Mouse (Mus musculus): ENCODE measurements around the gene Ypel3. TPM values are rescaled to one million over a fixed set of nuclear protein-coding genes. Genes with fewer than 3 reads are reported as not detected.

The Ypel3 gene
- polyA plus RNA-seq, 1 experiment from 2014 or later: 104 TPM

DNA sequence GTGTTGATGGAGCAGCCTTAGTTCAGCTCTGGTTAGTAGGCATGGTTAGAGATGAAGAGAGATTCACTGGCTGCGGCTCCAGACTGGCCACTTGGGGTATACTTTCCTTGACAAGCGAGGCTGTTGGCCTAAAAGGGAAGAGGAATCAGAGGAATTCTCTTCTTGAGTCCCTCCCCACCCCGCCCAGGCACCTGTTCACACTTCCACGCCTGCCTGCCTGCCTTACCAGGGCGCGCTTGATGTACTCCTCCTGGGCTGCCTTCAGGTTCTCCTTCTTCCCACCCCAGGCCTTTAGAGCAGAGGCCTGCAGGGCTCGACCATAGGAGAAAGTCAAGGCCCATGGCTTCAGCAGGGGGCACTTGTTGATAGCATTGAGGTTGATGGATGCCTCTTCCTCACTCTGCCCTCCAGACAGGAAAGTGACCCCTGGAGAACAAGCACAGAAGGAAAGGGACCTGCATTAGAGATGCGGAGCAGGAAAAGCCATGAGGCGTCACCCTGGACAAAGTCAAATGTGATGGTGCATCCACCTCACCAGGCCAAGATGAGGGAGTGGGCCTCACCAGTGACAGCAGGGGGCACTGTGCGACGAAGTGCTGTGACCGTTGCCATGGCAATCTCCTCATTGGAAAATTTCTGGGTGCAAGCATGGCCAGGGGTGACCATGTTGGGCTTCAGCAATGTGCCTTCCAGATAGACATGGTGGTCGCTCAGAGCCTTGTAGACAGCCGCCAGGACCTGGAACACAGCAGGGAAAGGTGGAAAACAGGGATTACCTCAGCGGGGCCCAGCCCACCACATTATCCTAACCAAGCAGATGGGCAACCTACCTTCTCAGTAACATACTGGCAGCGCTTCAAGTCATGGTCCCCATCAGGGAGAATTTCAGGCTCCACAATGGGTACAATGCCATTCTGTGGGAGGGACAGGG is 18.9 kb downstream of the Ypel3 start:
- peaks cover 47% of the 10 kb centered on the region for H3K4me1 ChIP-seq
- peak overlapping the region; percentile 32; the same call in 1 of the 2 replicates for H3K9ac ChIP-seq
- ATAC-seq (ENCODE audit: insufficient number of reproducible peaks, insufficient read depth, low FRiP score, low TSS enrichment, low read depth): no peak
- no peak overlapping the region for H3K4me2 ChIP-seq
- H3K36me3 ChIP-seq: peaks cover 36% of the 10 kb centered on the region
- H3K9me3 ChIP-seq: no peaks in the 10 kb centered on the region
- WGBS: 85% methylated on average over 16 of the region's 16 CpGs
- no peaks in the 10 kb centered on the region for H3K27me3 ChIP-seq
- no peak overlapping the region for H3K27ac ChIP-seq
- 0 out of 2 replicates have a peak overlapping the region, but pooled peaks have one; percentile 4 for H3K4me3 ChIP-seq

DNA sequence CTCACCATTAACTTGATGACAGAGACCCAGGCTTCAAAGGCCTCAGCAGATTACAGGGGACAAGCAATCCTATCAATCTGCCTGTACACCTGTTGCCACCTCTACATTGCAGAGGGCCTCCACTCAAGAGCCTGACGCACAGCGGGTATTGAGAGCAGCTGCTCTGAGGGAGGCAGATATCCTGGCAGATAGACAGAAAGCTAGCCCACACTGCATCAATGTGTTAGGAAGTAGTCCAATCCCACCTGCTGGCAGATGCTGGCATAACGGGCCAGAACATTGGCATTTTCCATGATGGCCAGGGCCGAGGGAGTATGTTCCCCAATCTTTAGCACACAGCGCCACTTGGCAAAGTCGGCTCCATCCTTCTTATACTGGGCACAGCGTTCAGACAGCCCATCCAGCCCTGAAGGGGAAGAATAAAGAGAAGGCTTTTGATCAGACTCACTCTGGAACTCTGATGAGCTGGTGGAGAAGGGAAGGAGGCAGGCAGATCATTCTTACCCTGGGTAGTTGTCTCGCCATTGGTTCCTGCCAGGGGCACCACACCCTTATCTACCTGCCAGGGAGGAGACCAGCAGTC is 19.7 kb downstream of the Ypel3 start:
- Histone ChIP-seq H3K4me3 (peak overlapping the region; percentile 78), H3K4me2 (peak overlapping the region; percentile 89), H3K36me3 (peaks cover 33% of the 10 kb centered on the region), H3K4me1 (peaks cover 44% of the 10 kb centered on the region), H3K27ac (no peak overlapping the region), H3K9me3 (no peaks in the 10 kb centered on the region), H3K27me3 (no peaks in the 10 kb centered on the region), H3K9ac (peak overlapping the region; percentile 32; the same call in 1 of the 2 replicates)
- 79% methylated on average over 8 of the region's 8 CpGs for WGBS
- no peak for ATAC-seq (ENCODE audit: insufficient number of reproducible peaks, insufficient read depth, low FRiP score, low TSS enrichment, low read depth)

DNA sequence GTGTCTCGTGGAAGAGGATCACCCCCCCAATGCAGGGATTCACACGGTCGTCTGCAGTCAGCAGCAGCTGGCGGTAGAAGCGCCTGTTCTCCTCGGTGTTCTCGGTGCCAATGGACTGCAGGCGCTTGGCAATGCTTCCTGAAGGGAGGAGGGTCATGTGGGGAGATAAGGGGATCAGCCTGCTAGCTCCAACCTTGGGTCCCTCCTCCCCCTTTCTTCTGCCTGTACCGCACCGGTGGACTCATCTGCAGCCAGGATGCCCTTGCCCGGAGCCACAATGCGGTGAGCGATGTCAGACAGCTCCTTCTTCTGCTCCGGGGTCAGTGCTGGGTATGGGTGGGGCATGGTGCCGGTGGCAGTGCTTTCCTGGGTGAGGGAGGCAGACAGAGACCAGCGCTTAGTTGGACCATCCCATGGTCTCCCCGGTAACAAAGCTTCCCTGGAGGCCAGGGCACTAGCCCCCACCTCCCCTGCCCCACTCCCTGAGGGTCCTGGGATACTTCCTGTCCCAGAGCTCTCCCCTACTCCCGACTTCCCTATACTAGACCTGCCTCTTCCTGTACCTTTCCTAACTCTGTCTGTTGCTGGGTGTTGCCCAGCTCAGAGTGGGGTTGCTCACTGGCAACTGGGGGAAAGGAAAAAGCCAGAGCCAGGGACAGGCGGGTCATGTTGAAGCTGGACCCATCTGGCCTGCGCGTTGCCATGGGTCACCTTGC is 20.8 kb downstream of the Ypel3 start, which contains the start of gene Fam57b:
Fam57b (plus strand) TSS at position 258 of the 716 bp plus-strand sequence.
- Histone ChIP-seq H3K27ac (peak within 1 kb of the TSS; percentile 98), H3K4me3 (peak within 1 kb of the TSS; percentile 78), H3K36me3 (peaks cover 34% of the 10 kb centered on the region), H3K9ac (peak within 1 kb of the TSS; percentile 91), H3K27me3 (no peaks in the 10 kb centered on the region), H3K4me2 (peak within 1 kb of the TSS; percentile 89), H3K4me1 (peaks cover 44% of the 10 kb centered on the region), H3K9me3 (no peaks in the 10 kb centered on the region)
- no peak for ATAC-seq (ENCODE audit: insufficient number of reproducible peaks, insufficient read depth, low FRiP score, low TSS enrichment, low read depth)
- 29% methylated on average over 21 of the region's 21 CpGs for WGBS

DNA sequence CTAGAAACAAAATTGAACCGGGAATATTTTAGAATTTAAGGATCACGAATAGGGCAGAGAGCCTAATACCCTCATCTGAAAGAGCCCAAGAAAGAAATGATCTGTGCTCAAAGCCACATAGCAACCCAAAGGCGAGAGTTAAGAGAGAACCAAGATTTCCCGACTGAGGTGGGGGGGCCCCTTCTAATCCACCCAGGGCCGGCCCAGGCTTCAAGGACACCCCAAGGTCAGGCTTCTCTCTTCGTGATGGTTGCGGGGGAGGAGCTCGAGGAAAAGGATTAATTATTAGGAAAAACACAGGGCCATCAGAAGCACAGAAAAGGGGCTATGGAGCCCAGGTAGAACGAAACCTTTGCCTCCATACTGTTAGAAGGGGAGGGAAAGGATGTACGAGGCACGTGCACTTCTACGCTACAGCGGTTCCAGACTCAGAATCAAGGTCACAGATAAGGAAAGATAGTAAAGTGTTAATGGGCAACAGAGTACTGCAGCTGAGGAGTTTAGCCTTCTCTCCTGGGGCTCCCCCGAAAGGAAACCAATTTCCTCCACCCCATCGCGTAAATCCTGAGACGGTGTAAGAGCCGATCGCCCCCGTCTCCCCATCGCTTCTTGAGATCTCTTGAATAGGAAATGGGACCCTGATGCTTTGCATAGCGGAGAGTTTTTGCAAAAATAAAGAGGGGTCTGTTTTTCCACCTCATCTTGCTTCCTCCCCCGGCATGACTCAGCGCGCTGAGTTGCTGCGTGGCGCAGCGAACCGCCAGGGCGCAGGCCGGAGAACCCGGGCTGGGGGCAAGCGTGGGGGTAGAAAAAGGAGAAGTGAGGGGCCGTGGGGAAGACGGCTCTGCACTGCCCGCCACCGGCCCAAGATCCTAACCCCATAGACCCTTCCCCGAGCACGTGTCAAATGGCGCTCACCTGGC is 21.6 kb downstream of the Ypel3 start:
- H3K4me2 ChIP-seq: peak overlapping the region; percentile 89
- H3K4me1 ChIP-seq: peaks cover 36% of the 10 kb centered on the region
- ATAC-seq (ENCODE audit: insufficient number of reproducible peaks, insufficient read depth, low FRiP score, low TSS enrichment, low read depth): no peak
- peak overlapping the region; percentile 98 for H3K27ac ChIP-seq
- H3K9me3 ChIP-seq: no peaks in the 10 kb centered on the region
- H3K4me3 ChIP-seq: peak overlapping the region; percentile 78
- H3K36me3 ChIP-seq: peaks cover 37% of the 10 kb centered on the region
- H3K9ac ChIP-seq: peak overlapping the region; percentile 91
- WGBS: 2% methylated on average over 40 of the region's 40 CpGs
- no peaks in the 10 kb centered on the region for H3K27me3 ChIP-seq

DNA sequence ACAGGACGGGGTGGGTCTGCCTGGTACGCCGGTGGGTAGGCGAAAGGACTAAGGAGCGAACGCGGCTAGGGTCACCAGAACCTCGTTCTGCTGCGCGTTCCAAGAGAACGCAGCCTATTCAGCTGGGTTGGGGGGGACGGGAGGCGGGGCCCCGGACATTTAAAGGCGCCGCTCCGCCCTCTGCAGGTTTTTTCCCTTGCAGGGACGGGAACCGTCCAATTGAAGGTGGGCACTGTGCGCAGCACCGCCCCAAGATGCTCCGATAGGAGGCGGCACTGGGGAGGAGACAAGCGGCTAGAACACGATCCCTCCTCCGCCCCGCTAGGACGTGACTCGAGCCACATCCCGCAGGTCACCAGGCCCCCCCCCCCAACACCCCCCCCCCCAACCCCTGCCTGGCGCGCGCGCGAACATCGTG is 22.3 kb downstream of the Ypel3 start:
- Histone ChIP-seq H3K36me3 (peaks cover 44% of the 10 kb centered on the region), H3K4me2 (peak overlapping the region; percentile 89), H3K9me3 (no peaks in the 10 kb centered on the region), H3K4me3 (peak overlapping the region; percentile 78), H3K9ac (peak overlapping the region; percentile 91), H3K4me1 (peaks cover 36% of the 10 kb centered on the region), H3K27ac (peak overlapping the region; percentile 98), H3K27me3 (no peaks in the 10 kb centered on the region)
- ATAC-seq (ENCODE audit: insufficient number of reproducible peaks, insufficient read depth, low FRiP score, low TSS enrichment, low read depth): peak; percentile 96
- WGBS: under 1% methylated on average over 30 of the region's 36 CpGs

DNA sequence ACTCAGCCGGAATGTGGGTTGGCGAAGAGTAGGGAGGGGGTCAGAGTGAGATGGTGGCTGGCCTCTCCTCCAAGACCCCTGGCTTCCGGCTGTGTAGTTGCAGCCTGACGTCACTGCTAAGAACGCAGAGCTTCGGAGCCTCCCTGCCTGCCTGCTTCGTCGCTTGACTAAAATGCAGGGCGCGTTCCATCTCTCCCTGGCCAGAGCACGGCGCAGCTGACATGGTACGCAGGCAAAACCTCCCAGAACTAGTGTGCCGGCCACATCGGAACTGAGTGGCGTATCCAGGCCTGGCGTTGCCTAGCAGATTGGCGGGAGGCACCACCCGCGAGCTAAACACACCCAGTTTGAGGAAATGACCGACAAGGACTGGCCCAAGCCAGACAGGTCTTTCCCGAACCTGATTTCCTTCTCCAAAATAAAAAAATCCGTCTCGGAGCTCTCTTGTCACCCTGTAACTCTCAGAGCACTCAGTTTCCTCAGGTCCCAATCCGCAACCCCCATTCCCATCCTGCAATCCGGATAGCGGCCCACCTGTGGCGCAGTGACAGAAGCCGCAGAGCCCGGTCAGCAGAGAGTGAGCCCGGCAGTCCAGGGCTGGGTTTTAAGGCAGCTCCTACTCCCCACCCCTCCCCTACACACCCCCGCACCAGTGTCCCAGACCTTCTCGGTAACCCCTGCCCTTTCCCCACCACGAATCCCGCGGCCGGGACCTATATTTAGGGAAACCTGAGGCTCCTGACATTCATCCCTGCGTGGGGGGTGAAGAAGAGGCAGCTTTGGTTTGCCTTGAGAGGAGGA is 22.9 kb downstream of the Ypel3 start:
- ATAC-seq (ENCODE audit: insufficient number of reproducible peaks, insufficient read depth, low FRiP score, low TSS enrichment, low read depth): peak; percentile 86
- no peaks in the 10 kb centered on the region for H3K9me3 ChIP-seq
- H3K4me1 ChIP-seq: peaks cover 36% of the 10 kb centered on the region
- peak overlapping the region; percentile 98 for H3K27ac ChIP-seq
- H3K9ac ChIP-seq: peak overlapping the region; percentile 81
- no peaks in the 10 kb centered on the region for H3K27me3 ChIP-seq
- WGBS: under 1% methylated on average over 38 of the region's 38 CpGs
- H3K4me2 ChIP-seq: peak overlapping the region; percentile 89
- peaks cover 42% of the 10 kb centered on the region for H3K36me3 ChIP-seq
- peak overlapping the region; percentile 78 for H3K4me3 ChIP-seq

DNA sequence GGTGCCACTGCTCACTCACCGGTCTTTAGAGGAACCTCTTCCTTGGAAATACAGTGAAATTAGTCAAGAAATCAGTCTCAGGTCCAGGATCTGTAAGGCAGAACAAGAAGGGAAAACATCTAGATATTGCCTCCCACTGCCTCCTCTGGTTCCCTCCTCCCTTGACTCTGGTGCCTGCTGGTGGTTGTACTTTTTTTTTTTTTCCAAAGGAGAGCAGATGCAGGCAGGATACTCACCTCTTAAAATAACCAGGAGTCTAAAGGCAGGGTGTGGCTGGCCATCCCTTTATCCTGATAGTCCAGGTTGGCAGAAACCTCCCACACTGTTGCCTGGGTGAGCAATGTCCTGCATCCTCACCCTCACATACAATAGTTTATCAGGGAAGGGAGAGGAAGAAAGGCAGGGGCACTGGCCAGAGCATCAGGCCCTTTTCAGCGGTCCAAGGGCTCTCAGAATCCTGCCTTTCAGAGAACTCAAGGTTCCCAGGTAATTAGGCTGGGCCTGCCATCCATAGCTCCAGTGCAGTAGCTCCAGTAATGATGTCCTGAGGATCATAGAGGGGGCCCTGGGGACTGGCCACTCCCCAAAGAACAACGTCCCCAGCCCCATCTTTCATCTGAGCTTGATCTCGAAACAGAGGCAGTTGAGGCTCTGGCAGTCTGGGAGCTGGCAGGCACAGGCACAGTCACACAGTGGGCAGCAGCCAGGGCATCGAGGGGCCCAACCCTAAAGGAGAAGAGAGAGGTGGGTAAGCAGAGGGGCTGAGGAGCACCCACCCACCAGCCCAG is 23.7 kb downstream of the Ypel3 start:
- H3K36me3 ChIP-seq: peaks cover 38% of the 10 kb centered on the region
- H3K4me2 ChIP-seq: peak overlapping the region; percentile 89
- no peaks in the 10 kb centered on the region for H3K27me3 ChIP-seq
- H3K9ac ChIP-seq: peak overlapping the region; percentile 81
- H3K4me3 ChIP-seq: peak overlapping the region; percentile 78
- H3K27ac ChIP-seq: peak overlapping the region; percentile 98
- H3K4me1 ChIP-seq: peaks cover 36% of the 10 kb centered on the region
- ATAC-seq (ENCODE audit: insufficient number of reproducible peaks, insufficient read depth, low FRiP score, low TSS enrichment, low read depth): no peak
- H3K9me3 ChIP-seq: no peaks in the 10 kb centered on the region
- 58% methylated on average over 5 of the region's 5 CpGs for WGBS

DNA sequence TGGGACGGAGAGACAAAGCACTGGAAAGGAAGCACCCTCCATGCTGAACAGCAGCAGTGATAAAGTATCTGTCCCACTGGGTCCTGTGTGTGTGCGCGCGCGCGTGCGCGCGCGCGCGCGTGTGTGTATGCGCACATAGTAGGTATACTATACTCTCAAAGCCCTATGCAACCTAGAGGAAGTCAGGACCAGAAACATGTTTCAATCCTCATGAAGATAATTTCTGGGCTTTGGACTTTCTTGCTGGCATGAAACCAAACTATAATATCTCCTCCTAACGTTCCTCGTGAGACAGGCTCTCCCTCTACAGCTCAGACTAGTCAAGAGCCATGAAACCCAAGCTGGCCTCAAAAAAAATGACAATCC is 24.3 kb downstream of the Ypel3 start:
- Histone ChIP-seq H3K27me3 (no peaks in the 10 kb centered on the region), H3K36me3 (peaks cover 35% of the 10 kb centered on the region), H3K9ac (peak overlapping the region; percentile 81; the same call in 1 of the 2 replicates), H3K4me2 (no peak overlapping the region), H3K4me3 (no peak overlapping the region), H3K27ac (no peak overlapping the region), H3K9me3 (no peaks in the 10 kb centered on the region), H3K4me1 (peaks cover 36% of the 10 kb centered on the region)
- ATAC-seq (ENCODE audit: insufficient number of reproducible peaks, insufficient read depth, low FRiP score, low TSS enrichment, low read depth): no peak
- WGBS: 95% methylated on average over 16 of the region's 16 CpGs

DNA sequence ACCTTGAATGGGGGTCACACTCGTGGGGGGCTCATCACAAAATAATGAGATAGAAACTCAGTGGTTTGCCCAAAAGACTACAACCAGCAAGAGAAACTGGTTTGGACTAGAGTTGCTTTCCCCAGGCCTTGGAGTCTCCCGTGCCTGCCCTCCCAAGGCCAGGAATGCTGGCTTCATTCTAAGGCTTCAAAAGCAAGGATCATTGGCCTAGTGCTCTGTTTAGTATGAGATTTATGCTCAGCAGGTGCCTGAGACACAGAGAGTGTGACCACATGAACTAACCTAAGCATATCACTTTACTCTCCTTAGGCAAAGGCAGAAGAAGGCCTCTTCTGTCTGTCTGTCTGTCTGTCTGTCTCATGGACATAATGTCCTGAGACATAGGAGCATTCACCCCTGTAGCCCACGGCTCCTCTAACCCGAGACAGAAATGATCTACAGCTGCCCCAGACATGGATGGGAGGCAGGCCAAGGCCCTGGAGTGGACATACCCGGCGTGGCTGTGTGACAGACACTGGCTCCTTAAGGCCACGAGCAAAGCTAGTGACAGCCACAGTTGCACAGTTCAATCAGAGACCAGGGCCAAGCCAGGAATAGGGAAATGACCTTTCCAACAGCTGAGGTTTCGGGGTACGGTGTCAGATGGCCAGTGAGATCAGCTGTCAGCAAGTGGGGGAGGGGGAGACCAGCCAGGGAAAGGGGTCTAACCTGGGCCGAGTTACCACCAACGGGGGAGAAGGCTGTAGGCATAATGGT is 25.6 kb downstream of the Ypel3 start:
- Histone ChIP-seq H3K4me2 (no peak overlapping the region), H3K9ac (no peak overlapping the region), H3K27ac (no peak overlapping the region), H3K4me1 (peaks cover 27% of the 10 kb centered on the region), H3K4me3 (no peak overlapping the region), H3K36me3 (peaks cover 29% of the 10 kb centered on the region), H3K9me3 (no peaks in the 10 kb centered on the region), H3K27me3 (no peaks in the 10 kb centered on the region)
- ATAC-seq (ENCODE audit: insufficient number of reproducible peaks, insufficient read depth, low FRiP score, low TSS enrichment, low read depth): no peak
- WGBS: 82% methylated on average over 11 of the region's 11 CpGs

Measured in embryonic facial prominence, embryonic 13.5 days (tissue).